Mouse (Mus musculus) c-Kit-negative CD71-positive TER-119-positive erythroid progenitor cells, embryonic 14.5 days (primary cell): ENCODE results near the gene Tmem223.

ENCODE experiments used
- DNase-seq: peaks from one replicate; pipeline ENCODE4 v3.0.0-alpha.2; 2013; ENCODE audit warnings: low read depth, low spot score

Tmem223 gene

GRCm38 (mm10) chr19:8745382-8745781 is 25.4 kb upstream of the Tmem223 start:
- DNase-seq = no peak

GRCm38 (mm10) chr19:8747368-8747767 is 23.4 kb upstream of the Tmem223 start:
- DNase-seq = no peak

GRCm38 (mm10) chr19:8755652-8756051 is 15.1 kb upstream of the Tmem223 start:
- no peak for DNase-seq

- peak; percentile 91 for DNase-seq
Observed at GRCm38 (mm10) chr19:8756635-8757387, 14.0 kb upstream of the Tmem223 start, which contains the start of gene Nxf1. Gene Nxf1 (plus strand): TSS chr19:8757073.

- no peak for DNase-seq
Observed at GRCm38 (mm10) chr19:8757471-8757998, 13.3 kb upstream of the Tmem223 start.

- no peak for DNase-seq
Observed at GRCm38 (mm10) chr19:8758899-8759298, 11.9 kb upstream of the Tmem223 start.

- no peak for DNase-seq
Observed at GRCm38 (mm10) chr19:8760757-8761156, 10.0 kb upstream of the Tmem223 start.

GRCm38 (mm10) chr19:8763276-8763675 is 7.5 kb upstream of the Tmem223 start:
- DNase-seq = no peak

- DNase-seq = no peak
Observed at GRCm38 (mm10) chr19:8765562-8765961, 5.2 kb upstream of the Tmem223 start.

- DNase-seq = no peak
Observed at GRCm38 (mm10) chr19:8772996-8773395, 2.2 kb downstream of the Tmem223 start.

- DNase-seq = no peak
Observed at GRCm38 (mm10) chr19:8773409-8773808, 2.6 kb downstream of the Tmem223 start.

GRCm38 (mm10) chr19:8774086-8774835 is 3.5 kb downstream of the Tmem223 start, which contains the start of gene Tmem179b:
Gene Tmem179b (minus strand): TSS chr19:8774467.
- peak; percentile 96 for DNase-seq

- no peak for DNase-seq
Observed at GRCm38 (mm10) chr19:8774951-8775421, 4.2 kb downstream of the Tmem223 start.

- DNase-seq = peak; percentile 92
Observed at GRCm38 (mm10) chr19:8786008-8786781, 15.4 kb downstream of the Tmem223 start, which contains the start of gene Taf6l. Gene Taf6l (minus strand): TSS chr19:8786417.

- no peak for DNase-seq
Observed at GRCm38 (mm10) chr19:8788521-8788920, 17.7 kb downstream of the Tmem223 start.

GRCm38 (mm10) chr19:8789171-8789570 is 18.4 kb downstream of the Tmem223 start:
- no peak for DNase-seq

GRCm38 (mm10) chr19:8790171-8790570 is 19.4 kb downstream of the Tmem223 start:
- DNase-seq = no peak

GRCm38 (mm10) chr19:8798264-8798946 is 27.6 kb downstream of the Tmem223 start, which contains the start of gene Polr2g:
Gene Polr2g (minus strand): TSS chr19:8798577.
- peak; percentile 77 for DNase-seq

GRCm38 (mm10) chr19:8798947-8799315 is 28.1 kb downstream of the Tmem223 start:
- DNase-seq = no peak

- DNase-seq = peak; percentile 97
Observed at GRCm38 (mm10) chr19:8802130-8802821, 31.5 kb downstream of the Tmem223 start, which contains the start of gene Zbtb3. Gene Zbtb3 (plus strand): TSS chr19:8802555.
